Mouse (Mus musculus) granulocyte monocyte progenitor cell, adult 5-6 weeks (primary cell): ENCODE results near the gene Gm21190. TPM values are rescaled to one million over a fixed set of nuclear protein-coding genes. Genes with fewer than 3 reads are reported as not detected.
"Not testable (repeated sequence)": the region's sequence is repeated elsewhere in the genome, so short reads cannot be mapped to it uniquely, and the experiment has no call there.

Experiments used
- ATAC-seq: replicated peaks from 2 replicates; pipeline ENCODE4 v1.8.0; 2016; ENCODE audit warnings: mild to moderate bottlenecking, moderate TSS enrichment, inconsistent platforms; ENCODE audit not compliant: poor library complexity, severe bottlenecking
- total RNA-seq, 2 experiments: library from RNA; stranded (forward) in 1 of 2; stranded (reverse) in 1 of 2; fragments of 200-712, 200-1000 nt in 1 of 2; fragments of >200 nt in 1 of 2; fragmentation: Nextera tagmentation in 1 of 2; gene quantifications; 2 replicates each; pipeline ENCODE4 v1.2.3; 2014 to 2017

Gene Gm21190
- total RNA-seq, 2 experiments from 2014 or later: not detected

DNA sequence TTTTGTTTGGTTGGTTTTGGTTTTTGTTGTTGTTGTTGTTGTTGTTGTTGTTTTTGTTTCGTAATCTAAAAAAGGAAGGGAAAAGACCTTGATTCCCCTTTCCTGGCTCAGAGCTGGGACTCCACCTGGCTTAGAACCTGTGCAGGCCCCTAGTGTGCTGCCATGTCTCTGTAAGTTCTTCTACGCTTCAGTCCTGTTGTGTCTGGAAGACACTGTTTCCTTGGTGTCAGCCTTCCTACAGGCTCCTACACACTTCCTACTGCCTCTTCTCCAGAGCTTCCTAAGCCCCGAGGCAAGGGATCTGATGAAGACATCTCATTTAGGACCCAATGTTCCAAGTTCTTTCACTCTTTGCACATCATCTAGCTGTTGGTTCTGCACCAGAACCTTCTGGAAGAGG, 30.7 kb downstream of the Gm21190 start:
- ATAC-seq: not testable (repeated sequence)

DNA sequence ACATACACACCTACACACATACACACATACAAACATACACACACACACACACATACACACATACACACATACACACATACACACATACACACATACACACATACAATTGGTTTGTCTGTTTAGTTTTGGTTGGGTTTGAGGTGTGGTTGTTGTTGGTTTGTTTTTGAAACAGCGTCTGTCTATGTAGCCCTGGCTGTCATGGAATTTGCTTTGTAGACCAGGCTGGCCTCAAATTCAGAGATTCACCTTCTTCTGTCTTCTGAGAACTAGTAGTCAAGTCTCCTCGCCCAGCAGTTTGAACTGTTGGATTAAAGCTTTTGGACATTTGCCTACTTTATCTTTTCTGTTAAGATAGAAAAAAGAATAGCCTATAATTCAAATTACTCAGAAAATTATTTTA, 38.1 kb downstream of the Gm21190 start:
- not testable (repeated sequence) for ATAC-seq

DNA sequence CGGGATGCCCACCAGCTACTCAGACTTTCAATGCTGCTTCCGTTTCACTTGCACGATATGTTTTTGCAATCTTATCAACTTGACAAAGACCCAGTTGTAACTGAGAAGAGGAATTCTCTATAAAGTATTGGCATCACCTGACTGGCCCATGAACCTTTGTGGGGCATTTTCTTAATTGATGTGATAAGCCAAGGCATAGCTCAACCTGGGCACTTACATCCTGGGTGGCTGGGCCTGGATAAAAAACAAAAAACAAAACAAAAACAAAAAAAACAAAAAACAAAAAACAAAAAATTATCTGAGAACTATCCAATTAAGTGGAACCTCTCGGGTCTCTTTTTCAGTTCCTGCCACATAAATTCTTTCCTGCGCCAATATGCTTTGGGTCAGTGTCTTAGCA, 40.3 kb downstream of the Gm21190 start:
- no peak for ATAC-seq

DNA sequence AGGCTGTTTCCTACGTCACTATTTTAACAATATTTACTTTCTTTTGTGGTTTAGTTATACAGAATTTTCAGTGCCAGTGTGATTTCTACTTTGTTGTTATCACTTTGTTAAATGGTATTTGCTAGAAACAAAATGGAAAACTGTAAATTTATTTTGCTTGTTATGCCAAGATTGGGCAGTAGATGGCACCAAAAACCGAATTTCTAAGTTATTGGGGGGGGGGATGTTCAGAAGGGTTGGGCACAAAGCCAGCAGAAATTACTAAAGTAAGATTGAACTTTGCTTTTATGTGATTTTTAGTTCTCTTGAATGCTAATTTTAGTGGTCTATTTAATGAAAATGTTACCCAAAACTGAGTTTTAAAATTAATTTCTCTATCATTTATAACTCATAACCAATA, 44.4 kb downstream of the Gm21190 start:
- not testable (repeated sequence) for ATAC-seq

DNA sequence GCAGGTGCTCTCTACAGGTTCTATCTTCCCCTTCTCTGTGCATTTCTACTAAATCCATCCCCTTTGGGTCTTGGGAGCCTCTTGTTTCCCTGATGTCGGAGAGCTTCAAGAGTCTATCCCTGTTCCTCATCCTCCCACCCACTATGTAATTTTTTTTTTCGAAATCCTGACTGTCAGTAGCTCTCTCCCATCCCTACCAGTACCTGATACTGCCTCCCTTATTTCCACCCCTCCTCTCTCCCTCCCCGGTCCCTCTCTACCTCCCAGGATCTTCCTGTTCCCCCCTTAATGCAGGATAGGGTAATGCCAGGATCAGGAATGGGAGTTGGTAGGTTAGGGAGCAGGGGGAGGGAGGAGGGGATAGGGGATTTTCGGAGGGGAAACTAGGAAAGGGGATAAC, 45.4 kb downstream of the Gm21190 start:
- ATAC-seq: not testable (repeated sequence)

DNA sequence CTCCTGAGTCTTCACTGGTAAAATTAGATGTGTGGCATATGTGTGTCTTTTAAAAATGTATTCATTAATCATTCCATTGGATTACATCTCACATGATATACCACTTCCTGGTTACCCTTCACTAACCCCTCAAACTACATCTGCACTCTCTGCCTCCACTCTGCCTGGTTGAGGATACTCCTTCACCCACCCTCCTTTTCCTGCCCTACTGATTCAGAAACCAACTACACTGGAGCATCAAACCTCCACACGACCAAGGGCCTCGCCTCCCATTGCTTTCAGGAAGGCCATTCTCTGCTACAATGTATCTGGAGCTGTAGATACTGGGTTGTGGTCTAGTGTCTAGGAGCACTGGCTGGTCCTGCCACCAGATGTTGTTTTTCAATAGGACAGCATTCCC, 46.2 kb downstream of the Gm21190 start:
- not testable (repeated sequence) for ATAC-seq

DNA sequence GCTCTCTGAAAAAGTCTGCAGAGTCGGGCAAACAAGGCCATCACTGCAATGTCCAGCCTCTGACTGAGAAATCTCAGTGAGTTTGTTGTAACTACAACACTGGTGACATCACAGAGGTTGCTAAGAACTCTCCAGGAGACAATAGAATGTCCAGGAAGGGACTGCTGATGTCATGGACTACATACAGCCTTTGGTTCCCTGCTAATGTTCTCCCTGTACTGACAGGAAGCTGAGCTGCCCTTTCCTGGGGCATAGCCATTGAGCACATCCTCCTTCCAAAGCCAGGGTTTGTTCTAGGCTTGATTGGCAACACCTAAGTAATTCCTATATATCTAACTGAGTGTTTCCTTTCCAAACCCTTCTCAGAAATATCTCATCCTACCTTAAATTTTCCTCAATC, 52.6 kb downstream of the Gm21190 start, which contains the start of gene Gm21149:
Gene Gm21149, minus strand, starts transcription at position 101 of the 400 bp plus-strand sequence.
- not testable (repeated sequence) for ATAC-seq

Other genes starting within 250 kb of the Gm21190 start
- not detected in 2 replicates for gene Gm21149, start 52.7 kb downstream of the Gm21190 start, total RNA-seq (2014; fragmentation: Nextera tagmentation)
- not detected in 2 replicates for gene Gm21149, start 52.7 kb downstream of the Gm21190 start, total RNA-seq (2017)
- not detected in 2 replicates for gene Gm21083, start 48.1 kb upstream of the Gm21190 start, total RNA-seq (2014; fragmentation: Nextera tagmentation)
- gene Gm21083, start 48.1 kb upstream of the Gm21190 start, total RNA-seq (2017): not detected in 2 replicates
- not detected in 2 replicates for gene Speer4d, start 89.8 kb upstream of the Gm21190 start, total RNA-seq (2014; fragmentation: Nextera tagmentation)
- not detected in 2 replicates for gene Speer4d, start 89.8 kb upstream of the Gm21190 start, total RNA-seq (2017)
- not detected in 2 replicates for gene 4930572O03Rik, start 127.8 kb upstream of the Gm21190 start, total RNA-seq (2014; fragmentation: Nextera tagmentation)
- gene 4930572O03Rik, start 127.8 kb upstream of the Gm21190 start, total RNA-seq (2017): not detected in 2 replicates
- gene Speer4c, start 185.0 kb upstream of the Gm21190 start, total RNA-seq (2014; fragmentation: Nextera tagmentation): not detected in 2 replicates
- not detected in 2 replicates for gene Speer4c, start 185.0 kb upstream of the Gm21190 start, total RNA-seq (2017)